Mouse (Mus musculus): ENCODE data around the gene Rad51c. TPM values are rescaled to one million over a fixed set of nuclear protein-coding genes. Genes with fewer than 3 reads are reported as not detected.

The Rad51c gene
- polyA plus RNA-seq, 1 experiment: 0.56 TPM

DNA sequence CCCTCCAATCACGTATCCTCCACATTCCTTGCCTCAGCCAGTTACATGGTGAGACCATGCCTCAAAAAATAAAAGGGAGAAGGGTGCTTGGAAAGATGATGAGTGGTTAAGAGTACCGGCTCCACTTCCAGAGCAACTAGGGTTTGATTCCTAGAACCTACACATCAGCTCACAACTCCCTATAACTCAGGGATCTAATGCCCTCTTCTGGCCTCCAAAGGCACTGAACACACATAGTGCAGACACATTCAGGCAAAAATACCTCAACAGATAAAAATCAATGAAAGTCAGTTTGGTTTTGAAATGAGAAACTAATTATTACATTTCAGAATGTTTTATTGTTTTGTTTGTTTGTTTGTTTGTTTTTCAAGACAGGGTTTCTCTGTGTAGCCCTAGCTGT lies 6.4 kb downstream of the Rad51c start:
- no peaks in the 10 kb centered on the region for H3K4me1 ChIP-seq (ENCODE audit: control insufficient read depth, insufficient read depth, insufficient read length)
- H3K36me3 ChIP-seq (ENCODE audit: control insufficient read depth, insufficient read depth, low read length): no peaks in the 10 kb centered on the region
- H3K27me3 ChIP-seq (ENCODE audit: control insufficient read depth, insufficient read depth, low read length): no peaks in the 10 kb centered on the region
- H3K4me3 ChIP-seq (ENCODE audit: extremely low read depth, insufficient read depth, insufficient read length): no peak overlapping the region
- TF ChIP-seq CTCF (IDR thresholded peaks at IDR 0.05; ENCODE audit: extremely low read depth, insufficient read depth, insufficient read length, insufficient replicate concordance) (no peak), POLR2A (IDR thresholded peaks at IDR 0.05; ENCODE audit: low read depth, low read length) (no peak)
- WGBS: 97% methylated on average over 2 of the region's 2 CpGs
- DNase-seq (ENCODE audit: low read depth in 1 of 2, low spot score in 2 of 2): no peak
- H3K27ac ChIP-seq (ENCODE audit: insufficient read depth, low read length): no peak overlapping the region

DNA sequence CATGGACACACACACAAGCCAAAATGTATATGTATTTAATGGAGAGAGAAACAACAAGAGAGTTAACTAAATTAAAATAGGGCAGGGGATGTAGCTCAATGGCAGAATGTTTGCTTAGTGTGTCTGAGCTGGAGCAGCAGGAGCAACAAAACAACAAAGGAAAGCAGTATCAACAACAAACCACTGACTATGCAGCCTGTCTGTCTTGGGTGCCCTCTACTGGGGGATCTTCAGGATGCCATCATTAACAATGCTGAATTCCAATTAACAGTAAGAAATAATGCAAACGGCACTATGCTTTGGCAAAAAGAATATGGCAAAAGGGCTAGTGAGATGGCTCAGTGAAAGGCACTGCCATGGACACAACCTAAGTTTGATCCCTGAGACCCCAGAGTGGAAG lies 10.9 kb downstream of the Rad51c start:
- Histone ChIP-seq H3K27me3 (ENCODE audit: control insufficient read depth, insufficient read depth, low read length) (no peaks in the 10 kb centered on the region), H3K4me3 (ENCODE audit: extremely low read depth, insufficient read depth, insufficient read length) (no peak overlapping the region), H3K4me1 (ENCODE audit: control insufficient read depth, insufficient read depth, insufficient read length) (no peaks in the 10 kb centered on the region), H3K36me3 (ENCODE audit: control insufficient read depth, insufficient read depth, low read length) (no peaks in the 10 kb centered on the region), H3K27ac (ENCODE audit: insufficient read depth, low read length) (no peak overlapping the region)
- DNase-seq (ENCODE audit: low read depth in 1 of 2, low spot score in 2 of 2): peak; percentile 7 to 9
- 51% methylated on average over 1 of the region's 1 CpGs for WGBS
- TF ChIP-seq CTCF (IDR thresholded peaks at IDR 0.05; ENCODE audit: extremely low read depth, insufficient read depth, insufficient read length, insufficient replicate concordance) (0 out of 2 replicates have a peak, but pooled peaks have one; percentile 5), POLR2A (IDR thresholded peaks at IDR 0.05; ENCODE audit: low read depth, low read length) (no peak)

DNA sequence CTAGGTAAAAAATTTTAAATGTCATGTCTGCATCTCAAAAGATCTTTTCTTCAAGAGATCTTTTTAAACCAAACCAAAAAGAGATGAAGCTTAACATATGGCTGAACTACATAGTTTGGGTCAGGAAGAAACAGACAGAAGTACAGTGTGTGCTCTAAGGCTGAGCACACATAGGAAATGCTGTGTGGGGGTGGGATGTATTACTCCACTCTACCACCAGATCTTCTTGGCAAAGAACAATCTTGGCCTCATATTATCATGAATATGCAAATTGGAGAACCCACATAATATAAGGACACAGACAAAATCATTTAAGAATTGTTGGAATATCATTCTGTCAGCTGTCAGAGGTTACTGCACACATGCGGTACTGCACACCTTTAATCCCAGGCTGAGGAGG lies 19.1 kb downstream of the Rad51c start:
- WGBS: 100% methylated on average over 1 of the region's 1 CpGs
- no peaks in the 10 kb centered on the region for H3K27me3 ChIP-seq (ENCODE audit: control insufficient read depth, insufficient read depth, low read length)
- H3K36me3 ChIP-seq (ENCODE audit: control insufficient read depth, insufficient read depth, low read length): no peaks in the 10 kb centered on the region
- H3K27ac ChIP-seq (ENCODE audit: insufficient read depth, low read length): no peak overlapping the region
- H3K4me1 ChIP-seq (ENCODE audit: control insufficient read depth, insufficient read depth, insufficient read length): no peaks in the 10 kb centered on the region
- no peak overlapping the region for H3K4me3 ChIP-seq (ENCODE audit: extremely low read depth, insufficient read depth, insufficient read length)
- DNase-seq (ENCODE audit: low read depth in 1 of 2, low spot score in 2 of 2): no peak
- no peak for TF ChIP-seq CTCF (IDR thresholded peaks at IDR 0.05; ENCODE audit: extremely low read depth, insufficient read depth, insufficient read length, insufficient replicate concordance)
- no peak for TF ChIP-seq POLR2A (IDR thresholded peaks at IDR 0.05; ENCODE audit: low read depth, low read length)

DNA sequence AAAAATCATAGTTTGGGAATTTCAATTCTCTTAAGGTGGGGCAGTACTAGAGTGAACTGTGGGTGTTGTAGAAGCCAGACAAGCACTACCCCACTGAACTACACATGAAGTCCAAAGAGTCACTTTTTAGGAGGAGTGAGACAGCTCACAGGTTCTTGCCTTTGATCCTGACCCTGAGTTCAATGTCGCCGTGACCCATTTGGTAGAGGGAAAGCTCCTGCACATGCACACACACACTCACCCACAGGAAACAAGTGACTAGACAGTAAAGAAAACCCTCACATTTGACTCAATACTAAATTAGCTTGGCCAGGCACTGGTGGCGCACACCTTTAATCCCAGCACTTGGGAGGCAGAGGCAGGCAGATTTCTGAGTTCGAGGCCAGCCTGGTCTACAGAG lies 20.2 kb downstream of the Rad51c start:
- 91% methylated on average over 4 of the region's 4 CpGs for WGBS
- TF ChIP-seq POLR2A (IDR thresholded peaks at IDR 0.05; ENCODE audit: low read depth, low read length) (no peak), CTCF (IDR thresholded peaks at IDR 0.05; ENCODE audit: extremely low read depth, insufficient read depth, insufficient read length, insufficient replicate concordance) (no peak)
- Histone ChIP-seq H3K36me3 (ENCODE audit: control insufficient read depth, insufficient read depth, low read length) (no peaks in the 10 kb centered on the region), H3K4me1 (ENCODE audit: control insufficient read depth, insufficient read depth, insufficient read length) (no peaks in the 10 kb centered on the region), H3K27me3 (ENCODE audit: control insufficient read depth, insufficient read depth, low read length) (no peaks in the 10 kb centered on the region), H3K27ac (ENCODE audit: insufficient read depth, low read length) (no peak overlapping the region), H3K4me3 (ENCODE audit: extremely low read depth, insufficient read depth, insufficient read length) (no peak overlapping the region)
- no peak for DNase-seq (ENCODE audit: low read depth in 1 of 2, low spot score in 2 of 2)

DNA sequence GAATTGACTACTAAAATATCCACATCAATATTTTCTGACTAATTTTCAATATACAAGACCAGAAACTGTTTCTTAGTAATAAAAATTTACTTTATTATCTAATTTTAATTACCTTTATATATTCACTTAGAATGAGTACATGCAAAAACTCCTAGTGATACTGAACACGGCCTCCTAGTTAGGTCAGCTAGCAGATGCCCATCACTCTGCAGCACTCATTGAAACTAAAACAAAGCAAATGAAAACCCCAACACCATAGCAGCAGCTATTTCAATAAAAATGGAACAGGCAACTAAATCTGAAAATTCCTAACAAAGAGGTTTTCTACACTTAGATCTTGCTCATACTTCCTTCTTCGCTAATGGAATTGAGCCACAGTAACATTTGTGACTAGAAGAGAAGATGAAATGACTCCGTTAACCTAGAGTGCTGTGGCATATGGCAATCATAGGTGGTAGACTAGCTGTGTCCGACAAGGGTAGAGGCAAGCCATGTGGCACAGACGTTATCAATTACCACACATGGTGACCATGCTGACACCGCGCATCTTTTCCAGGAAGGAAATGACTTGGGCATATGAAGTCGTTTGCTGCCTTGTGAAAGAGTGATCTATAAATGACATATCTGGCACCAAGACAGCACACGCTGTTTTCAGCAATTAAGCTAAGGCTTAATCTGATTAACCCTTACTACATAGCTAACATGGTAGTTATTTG lies 36.7 kb downstream of the Rad51c start:
- TF ChIP-seq POLR2A (IDR thresholded peaks at IDR 0.05; ENCODE audit: low read depth, low read length) (no peak), CTCF (IDR thresholded peaks at IDR 0.05; ENCODE audit: extremely low read depth, insufficient read depth, insufficient read length, insufficient replicate concordance) (no peak)
- no peak overlapping the region for H3K27ac ChIP-seq (ENCODE audit: insufficient read depth, low read length)
- 40% methylated on average over 9 of the region's 9 CpGs for WGBS
- H3K27me3 ChIP-seq (ENCODE audit: control insufficient read depth, insufficient read depth, low read length): no peaks in the 10 kb centered on the region
- no peak overlapping the region for H3K4me3 ChIP-seq (ENCODE audit: extremely low read depth, insufficient read depth, insufficient read length)
- no peak for DNase-seq (ENCODE audit: low read depth in 1 of 2, low spot score in 2 of 2)
- no peaks in the 10 kb centered on the region for H3K4me1 ChIP-seq (ENCODE audit: control insufficient read depth, insufficient read depth, insufficient read length)
- H3K36me3 ChIP-seq (ENCODE audit: control insufficient read depth, insufficient read depth, low read length): no peaks in the 10 kb centered on the region; the same call in 1 of the 2 replicates

DNA sequence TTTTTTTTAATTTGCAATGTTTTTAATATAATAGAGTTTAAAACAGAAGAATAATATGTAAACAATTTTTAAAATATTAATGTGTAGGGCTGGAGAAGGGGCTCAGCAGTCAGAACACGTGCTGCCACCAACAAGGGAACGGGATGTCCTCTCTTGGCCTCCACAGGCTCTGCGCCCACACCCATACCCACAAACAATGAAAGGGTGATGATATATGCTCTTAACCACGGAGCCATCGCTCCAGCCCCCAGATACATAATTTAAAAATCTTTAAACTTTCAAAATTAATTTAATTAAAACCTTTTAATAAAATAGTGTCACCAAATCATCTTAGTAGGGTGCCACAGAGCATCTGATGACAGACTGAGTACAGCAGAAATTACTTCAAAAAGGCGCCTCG lies 37.7 kb downstream of the Rad51c start:
- no peak overlapping the region for H3K27ac ChIP-seq (ENCODE audit: insufficient read depth, low read length)
- TF ChIP-seq CTCF (IDR thresholded peaks at IDR 0.05; ENCODE audit: extremely low read depth, insufficient read depth, insufficient read length, insufficient replicate concordance) (no peak), POLR2A (IDR thresholded peaks at IDR 0.05; ENCODE audit: low read depth, low read length) (no peak)
- H3K27me3 ChIP-seq (ENCODE audit: control insufficient read depth, insufficient read depth, low read length): no peaks in the 10 kb centered on the region
- DNase-seq (ENCODE audit: low read depth in 1 of 2, low spot score in 2 of 2): no peak
- no peaks in the 10 kb centered on the region for H3K4me1 ChIP-seq (ENCODE audit: control insufficient read depth, insufficient read depth, insufficient read length)
- no peaks in the 10 kb centered on the region; the same call in 1 of the 2 replicates for H3K36me3 ChIP-seq (ENCODE audit: control insufficient read depth, insufficient read depth, low read length)
- H3K4me3 ChIP-seq (ENCODE audit: extremely low read depth, insufficient read depth, insufficient read length): no peak overlapping the region
- WGBS: 67% methylated on average over 7 of the region's 7 CpGs

DNA sequence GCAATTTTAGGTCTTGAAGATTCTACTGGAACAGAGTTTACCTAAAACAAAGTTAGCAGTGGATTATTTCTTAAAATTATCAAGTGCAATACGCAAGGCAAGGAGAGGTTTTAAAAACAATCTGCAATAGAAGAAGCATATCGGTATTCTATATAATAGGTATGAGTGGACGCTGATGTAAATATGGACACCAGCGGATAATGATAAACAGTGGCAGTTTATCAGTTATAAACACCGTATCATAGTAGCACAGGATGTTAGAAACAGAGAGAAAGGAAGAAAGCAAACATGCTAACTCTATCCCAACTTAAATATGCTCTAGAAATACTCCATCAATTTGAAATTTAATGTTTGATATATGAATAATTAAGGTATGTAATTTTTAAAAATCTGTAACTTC lies 39.6 kb downstream of the Rad51c start:
- DNase-seq (ENCODE audit: low read depth in 1 of 2, low spot score in 2 of 2): no peak
- Histone ChIP-seq H3K27ac (ENCODE audit: insufficient read depth, low read length) (no peak overlapping the region), H3K4me1 (ENCODE audit: control insufficient read depth, insufficient read depth, insufficient read length) (no peaks in the 10 kb centered on the region), H3K4me3 (ENCODE audit: extremely low read depth, insufficient read depth, insufficient read length) (no peak overlapping the region), H3K27me3 (ENCODE audit: control insufficient read depth, insufficient read depth, low read length) (no peaks in the 10 kb centered on the region), H3K36me3 (ENCODE audit: control insufficient read depth, insufficient read depth, low read length) (no peaks in the 10 kb centered on the region; the same call in 1 of the 2 replicates)
- TF ChIP-seq POLR2A (IDR thresholded peaks at IDR 0.05; ENCODE audit: low read depth, low read length) (no peak), CTCF (IDR thresholded peaks at IDR 0.05; ENCODE audit: extremely low read depth, insufficient read depth, insufficient read length, insufficient replicate concordance) (no peak)
- WGBS: 93% methylated on average over 5 of the region's 5 CpGs
